ENCODE assay signal across 7 mouse cellular contexts in genomic region chr7:44891611-44892010, GRCm38 (mm10). TPM values are rescaled to one million over a fixed set of nuclear protein-coding genes. Genes with fewer than 3 reads are reported as not detected.
DNase-seq lines count a peak whose midpoint lies in the region; ATAC-seq and TF ChIP-seq lines count a peak whose summit lies in the region.

No protein-coding gene starts in this region.

- DNase-seq in spleen, adult 2 months (ENCODE audit: low read depth in 1 of 2, low spot score in 2 of 2) = no peak
- no peak for DNase-seq in spleen, adult 12 weeks (ENCODE audit: low spot score)
- DNase-seq in MN1 (ENCODE audit: low spot score) = no peak
- no peak for DNase-seq in cerebellum, adult 9-10 months

- 30% methylated on average over 6 of the region's 6 CpGs for WGBS in spleen, adult 2 months
- WGBS in forebrain, embryonic 12.5 days = 20% methylated on average over 6 of the region's 6 CpGs
- 32% methylated on average over 6 of the region's 6 CpGs for WGBS in limb, embryonic 12.5 days
- 15% methylated on average over 6 of the region's 6 CpGs for WGBS in stomach, embryonic 16.5 days

- H3K4me1 ChIP-seq in spleen, adult 2 months (ENCODE audit: control insufficient read depth, insufficient read depth, insufficient read length) = peaks cover 5% of the 10 kb centered on the region
- H3K4me1 ChIP-seq in forebrain, embryonic 12.5 days = peaks cover 45% of the 10 kb centered on the region
- H3K4me1 ChIP-seq in limb, embryonic 12.5 days (replicated peaks) = peaks cover 30% of the 10 kb centered on the region
- H3K4me1 ChIP-seq in stomach, embryonic 16.5 days (ENCODE audit: control insufficient read depth, insufficient read depth, low read length) = peaks cover 29% of the 10 kb centered on the region

- peak overlapping the region; percentile 89 for H3K9ac ChIP-seq in forebrain, embryonic 12.5 days
- peak overlapping the region; percentile 85 for H3K9ac ChIP-seq in limb, embryonic 12.5 days (replicated peaks)
- H3K9ac ChIP-seq in stomach, embryonic 16.5 days (ENCODE audit: low read length) = peak overlapping the region; percentile 94

- no peak for ATAC-seq in forebrain, embryonic 12.5 days (ENCODE audit: low FRiP score)
- ATAC-seq in limb, embryonic 12.5 days (ENCODE audit: insufficient number of reproducible peaks, insufficient read depth, low FRiP score, low TSS enrichment, low read depth) = no peak
- ATAC-seq in stomach, embryonic 16.5 days (ENCODE audit: insufficient read depth, low FRiP score) = no peak

- no peaks in the 10 kb centered on the region for H3K9me3 ChIP-seq in forebrain, embryonic 12.5 days
- H3K9me3 ChIP-seq in limb, embryonic 12.5 days = no peaks in the 10 kb centered on the region
- no peaks in the 10 kb centered on the region for H3K9me3 ChIP-seq in stomach, embryonic 16.5 days (replicated peaks; ENCODE audit: control insufficient read depth, low read length)

- no peaks in the 10 kb centered on the region for H3K27me3 ChIP-seq in spleen, adult 2 months (ENCODE audit: control insufficient read depth, insufficient read depth, low read length)
- no peaks in the 10 kb centered on the region for H3K27me3 ChIP-seq in forebrain, embryonic 12.5 days
- H3K27me3 ChIP-seq in limb, embryonic 12.5 days = no peaks in the 10 kb centered on the region
- no peaks in the 10 kb centered on the region for H3K27me3 ChIP-seq in stomach, embryonic 16.5 days (ENCODE audit: control insufficient read depth, insufficient read depth, low read length)

- peak overlapping the region; percentile 92 for H3K4me3 ChIP-seq in spleen, adult 2 months (ENCODE audit: extremely low read depth, insufficient read depth, insufficient read length)
- peak overlapping the region; percentile 83 for H3K4me3 ChIP-seq in forebrain, embryonic 12.5 days (replicated peaks)
- H3K4me3 ChIP-seq in limb, embryonic 12.5 days (replicated peaks) = peak overlapping the region; percentile 82
- H3K4me3 ChIP-seq in stomach, embryonic 16.5 days (replicated peaks; ENCODE audit: low read length) = peak overlapping the region; percentile 92

- TF ChIP-seq CTCF in spleen, adult 2 months (IDR thresholded peaks at IDR 0.05; ENCODE audit: extremely low read depth, insufficient read depth, insufficient read length, insufficient replicate concordance) = no peak

- no peaks in the 10 kb centered on the region for H3K36me3 ChIP-seq in spleen, adult 2 months (ENCODE audit: control insufficient read depth, insufficient read depth, low read length)
- peaks cover 28% of the 10 kb centered on the region for H3K36me3 ChIP-seq in forebrain, embryonic 12.5 days (replicated peaks)
- H3K36me3 ChIP-seq in limb, embryonic 12.5 days = peaks cover 39% of the 10 kb centered on the region
- no peaks in the 10 kb centered on the region for H3K36me3 ChIP-seq in stomach, embryonic 16.5 days (ENCODE audit: control insufficient read depth, insufficient read depth, low read length)

- peak overlapping the region; percentile 96 for H3K4me2 ChIP-seq in forebrain, embryonic 12.5 days
- peak overlapping the region; percentile 85 for H3K4me2 ChIP-seq in limb, embryonic 12.5 days
- peak overlapping the region; percentile 92 for H3K4me2 ChIP-seq in stomach, embryonic 16.5 days (ENCODE audit: low read depth, low read length)

- no peak for TF ChIP-seq POLR2A in spleen, adult 2 months (IDR thresholded peaks at IDR 0.05; ENCODE audit: low read depth, low read length)

- no peak overlapping the region for H3K27ac ChIP-seq in spleen, adult 2 months (ENCODE audit: insufficient read depth, low read length)
- peak overlapping the region; percentile 98 for H3K27ac ChIP-seq in forebrain, embryonic 12.5 days
- peak overlapping the region; percentile 96 for H3K27ac ChIP-seq in limb, embryonic 12.5 days
- H3K27ac ChIP-seq in stomach, embryonic 16.5 days (ENCODE audit: low read length) = peak overlapping the region; percentile 98

RNA-seq across cellular contexts. Expression of gene Med25, which starts 0.9 kb away (rescaled TPM):
- polyA plus RNA-seq in spleen, adult 2 months (2012; rRNA removed) = 113 and 136 TPM in 2 replicates
- polyA plus RNA-seq in forebrain, embryonic 12.5 days (2016; fragmentation: Nextera tagmentation; extraction: Ambion mirVana) = 172 and 178 TPM in 2 replicates
- polyA plus RNA-seq in limb, embryonic 12.5 days (2016; fragmentation: Nextera tagmentation; extraction: Ambion mirVana) = 116 and 127 TPM in 2 replicates
- polyA plus RNA-seq in stomach, embryonic 16.5 days (2015; fragmentation: Nextera tagmentation; extraction: Ambion mirVana) = 89.9 and 94.0 TPM in 2 replicates

RNA-seq across cellular contexts. Expression of gene Fuz, which starts 4.3 kb away (rescaled TPM):
- 52.8 and 54.4 TPM in 2 replicates for polyA plus RNA-seq in spleen, adult 2 months (2012; rRNA removed)
- polyA plus RNA-seq in forebrain, embryonic 12.5 days (2016; fragmentation: Nextera tagmentation; extraction: Ambion mirVana) = 27.4 and 28.7 TPM in 2 replicates
- polyA plus RNA-seq in limb, embryonic 12.5 days (2016; fragmentation: Nextera tagmentation; extraction: Ambion mirVana) = 21.6 and 24.8 TPM in 2 replicates
- 23.1 and 24.7 TPM in 2 replicates for polyA plus RNA-seq in stomach, embryonic 16.5 days (2015; fragmentation: Nextera tagmentation; extraction: Ambion mirVana)

RNA-seq across cellular contexts. Expression of gene Ptov1, which starts 22.0 kb away (rescaled TPM):
- 66.2 and 77.3 TPM in 2 replicates for polyA plus RNA-seq in spleen, adult 2 months (2012; rRNA removed)
- polyA plus RNA-seq in forebrain, embryonic 12.5 days (2016; fragmentation: Nextera tagmentation; extraction: Ambion mirVana) = 595 and 609 TPM in 2 replicates
- 615 and 666 TPM in 2 replicates for polyA plus RNA-seq in limb, embryonic 12.5 days (2016; fragmentation: Nextera tagmentation; extraction: Ambion mirVana)
- polyA plus RNA-seq in stomach, embryonic 16.5 days (2015; fragmentation: Nextera tagmentation; extraction: Ambion mirVana) = 150 and 156 TPM in 2 replicates

RNA-seq across cellular contexts. Expression of gene Pnkp, which starts 34.7 kb away (rescaled TPM):
- 67.3 and 84.9 TPM in 2 replicates for polyA plus RNA-seq in spleen, adult 2 months (2012; rRNA removed)
- polyA plus RNA-seq in forebrain, embryonic 12.5 days (2016; fragmentation: Nextera tagmentation; extraction: Ambion mirVana) = 37.8 and 39.1 TPM in 2 replicates
- polyA plus RNA-seq in limb, embryonic 12.5 days (2016; fragmentation: Nextera tagmentation; extraction: Ambion mirVana) = 35.5 and 37.3 TPM in 2 replicates
- polyA plus RNA-seq in stomach, embryonic 16.5 days (2015; fragmentation: Nextera tagmentation; extraction: Ambion mirVana) = 32.6 and 34.8 TPM in 2 replicates

RNA-seq across cellular contexts. Expression of gene Ap2a1, which starts 37.7 kb away (rescaled TPM):
- 69.9 and 91.7 TPM in 2 replicates for polyA plus RNA-seq in spleen, adult 2 months (2012; rRNA removed)
- polyA plus RNA-seq in forebrain, embryonic 12.5 days (2016; fragmentation: Nextera tagmentation; extraction: Ambion mirVana) = 85.8 and 94.4 TPM in 2 replicates
- 74.2 and 77.6 TPM in 2 replicates for polyA plus RNA-seq in limb, embryonic 12.5 days (2016; fragmentation: Nextera tagmentation; extraction: Ambion mirVana)
- polyA plus RNA-seq in stomach, embryonic 16.5 days (2015; fragmentation: Nextera tagmentation; extraction: Ambion mirVana) = 52.6 and 55.6 TPM in 2 replicates
